Mouse (Mus musculus): ENCODE measurements around the gene Rasgrp1. TPM values are rescaled to one million over a fixed set of nuclear protein-coding genes. Genes with fewer than 3 reads are reported as not detected.
A peak's percentile ranks its signal among the peaks of the same experiment; 100 is the strongest.

The Rasgrp1 gene
- 1.2 and 1.3 TPM in 2 replicates for polyA plus RNA-seq (2015; fragmentation: Nextera tagmentation; extraction: Ambion mirVana)

GRCm38 (mm10) chr2:117342547-117343239 lies at the start of gene Rasgrp1:
TSS of gene Rasgrp1 (minus strand) at chr2:117343001.
- ATAC-seq (ENCODE audit: insufficient number of reproducible peaks, low FRiP score, low TSS enrichment, low read depth) = no peak
- Histone ChIP-seq H3K36me3 (no peaks in the 10 kb centered on the region), H3K27ac (peak within 1 kb of the TSS; percentile 54; the same call in 1 of the 2 replicates), H3K27me3 (peaks cover 37% of the 10 kb centered on the region), H3K9me3 (no peaks in the 10 kb centered on the region), H3K4me1 (peaks cover 19% of the 10 kb centered on the region), H3K4me2 (peak within 1 kb of the TSS; percentile 97), H3K9ac (peak within 1 kb of the TSS; percentile 47), H3K4me3 (peak within 1 kb of the TSS; percentile 52)
- WGBS = 1% methylated on average over 56 of the region's 56 CpGs

DNA sequence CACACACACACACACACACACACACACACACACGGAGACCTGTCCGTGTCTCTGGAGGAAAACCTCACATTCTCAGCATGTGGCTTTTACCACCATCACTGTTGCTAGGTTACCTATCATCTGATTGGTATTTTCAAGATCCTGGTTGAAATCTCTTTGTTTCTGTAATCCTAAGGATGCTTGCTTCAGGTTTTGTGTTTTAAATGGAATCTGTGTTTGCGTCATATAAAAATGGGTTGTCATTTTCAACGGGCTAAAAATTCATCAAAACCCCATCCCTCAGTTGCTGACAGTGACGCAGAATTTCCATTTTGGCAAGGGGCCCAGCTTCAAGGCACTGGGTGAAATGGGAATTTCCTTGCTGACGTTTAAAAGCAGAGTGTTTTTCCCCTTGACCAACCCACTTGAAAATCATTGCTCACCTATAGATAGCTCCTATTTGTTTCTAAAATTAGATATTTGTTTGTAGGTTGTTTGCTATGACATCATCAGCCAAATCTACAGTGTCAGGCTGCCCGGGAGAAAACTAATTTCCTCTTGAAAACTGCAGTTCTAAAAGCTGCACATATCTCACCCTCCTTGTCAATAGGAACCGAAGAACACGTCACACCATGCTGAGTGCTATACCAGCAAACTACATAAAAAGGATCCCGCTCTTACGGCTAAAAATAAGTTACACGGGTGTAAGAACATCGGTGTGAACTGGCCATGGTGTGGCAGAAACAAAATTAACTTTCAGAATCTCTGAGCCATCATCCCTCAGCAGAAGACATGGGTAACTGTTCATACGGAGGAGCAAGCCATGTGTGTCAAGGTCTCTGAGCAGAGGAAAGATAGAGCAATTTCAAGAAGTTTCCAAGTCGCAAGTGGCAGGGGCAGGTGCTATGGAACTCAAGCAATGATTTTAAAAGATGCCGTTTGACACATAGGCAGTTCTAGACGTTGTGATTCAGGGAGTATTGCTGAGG lies 47.4 kb upstream of the Rasgrp1 start:
- Histone ChIP-seq H3K9ac (no peak overlapping the region), H3K9me3 (no peaks in the 10 kb centered on the region)
- ATAC-seq (ENCODE audit: insufficient number of reproducible peaks, low FRiP score, low TSS enrichment, low read depth) = no peak

DNA sequence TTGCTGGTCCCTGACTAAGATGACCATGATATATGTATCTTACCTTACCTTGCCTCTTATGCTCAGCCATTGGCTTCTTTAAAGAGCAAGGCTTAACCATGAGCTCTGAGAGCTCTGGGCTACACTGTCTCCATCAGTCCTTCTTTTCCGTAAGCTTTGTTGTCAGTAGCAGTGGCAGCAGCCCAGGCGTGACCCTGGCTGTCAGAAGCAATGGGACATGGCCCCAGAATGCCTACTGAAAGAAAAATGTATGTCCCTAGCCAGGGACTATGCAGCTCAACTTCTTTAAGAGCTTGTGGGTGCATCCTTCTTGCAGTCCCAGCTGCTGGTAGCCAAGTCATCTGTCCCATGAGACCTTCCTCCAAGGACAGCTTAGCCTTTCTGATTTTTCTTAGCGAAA lies 46.7 kb upstream of the Rasgrp1 start:
- Histone ChIP-seq H3K4me3 (no peak overlapping the region), H3K36me3 (no peaks in the 10 kb centered on the region), H3K9me3 (no peaks in the 10 kb centered on the region), H3K4me1 (no peaks in the 10 kb centered on the region), H3K9ac (no peak overlapping the region), H3K27me3 (no peaks in the 10 kb centered on the region), H3K27ac (no peak overlapping the region), H3K4me2 (no peak overlapping the region)
- ATAC-seq (ENCODE audit: insufficient number of reproducible peaks, low FRiP score, low TSS enrichment, low read depth) = no peak
- 79% methylated on average over 3 of the region's 3 CpGs for WGBS

More for the DNA sequence above, 47.4 kb upstream of the Rasgrp1 start:
- Histone ChIP-seq H3K4me2 (no peak overlapping the region), H3K27ac (no peak overlapping the region), H3K4me1 (no peaks in the 10 kb centered on the region), H3K36me3 (no peaks in the 10 kb centered on the region), H3K27me3 (no peaks in the 10 kb centered on the region), H3K4me3 (no peak overlapping the region)
- whole genome bisulfite sequencing = 67% methylated on average over 17 of the region's 17 CpGs

DNA sequence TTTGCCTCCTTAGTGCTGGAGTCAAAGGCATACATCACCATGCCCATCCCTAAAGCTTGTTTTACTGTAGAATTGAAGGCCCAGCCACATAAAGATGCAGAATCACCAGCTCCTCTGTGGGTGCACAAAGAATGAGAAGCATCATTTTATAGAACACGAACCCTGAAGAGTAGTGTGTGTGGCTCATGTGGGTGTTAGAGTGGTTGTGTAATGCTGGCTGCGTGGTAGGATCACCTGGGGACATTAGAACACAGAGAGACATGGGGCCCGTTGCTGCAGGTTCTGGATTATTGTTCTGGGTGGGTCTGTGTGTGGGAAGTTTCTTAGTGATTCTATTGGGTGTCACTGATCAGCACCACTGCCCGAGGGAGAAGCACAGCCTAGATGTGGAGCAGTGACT lies 45.3 kb upstream of the Rasgrp1 start:
- Histone ChIP-seq H3K36me3 (no peaks in the 10 kb centered on the region), H3K27ac (no peak overlapping the region)
- WGBS = 85% methylated on average over 4 of the region's 4 CpGs

GRCm38 (mm10) chr2:117386981-117387705 lies 44.3 kb upstream of the Rasgrp1 start:
- H3K27ac ChIP-seq = no peak overlapping the region
- 80% methylated on average over 12 of the region's 12 CpGs for WGBS
- no peaks in the 10 kb centered on the region for H3K9me3 ChIP-seq
- H3K27me3 ChIP-seq = no peaks in the 10 kb centered on the region
- H3K9ac ChIP-seq = no peak overlapping the region
- H3K4me1 ChIP-seq = no peaks in the 10 kb centered on the region
- no peak overlapping the region for H3K4me3 ChIP-seq
- ATAC-seq (ENCODE audit: insufficient number of reproducible peaks, low FRiP score, low TSS enrichment, low read depth) = no peak
- H3K36me3 ChIP-seq = no peaks in the 10 kb centered on the region
- no peak overlapping the region for H3K4me2 ChIP-seq

More for the DNA sequence above, 45.3 kb upstream of the Rasgrp1 start:
- Histone ChIP-seq H3K4me2 (no peak overlapping the region), H3K9me3 (no peaks in the 10 kb centered on the region), H3K27me3 (no peaks in the 10 kb centered on the region), H3K9ac (no peak overlapping the region), H3K4me3 (no peak overlapping the region), H3K4me1 (no peaks in the 10 kb centered on the region)
- ATAC-seq (ENCODE audit: insufficient number of reproducible peaks, low FRiP score, low TSS enrichment, low read depth) = no peak

- Histone ChIP-seq H3K4me3 (no peak overlapping the region), H3K9me3 (no peaks in the 10 kb centered on the region)
- WGBS = 70% methylated on average over 7 of the region's 7 CpGs
Observed at GRCm38 (mm10) chr2:117386036-117386590, 43.3 kb upstream of the Rasgrp1 start.

GRCm38 (mm10) chr2:117381314-117381713 lies 38.5 kb upstream of the Rasgrp1 start:
- no peak overlapping the region for H3K27ac ChIP-seq
- WGBS = 38% methylated on average over 3 of the region's 3 CpGs
- H3K27me3 ChIP-seq = no peaks in the 10 kb centered on the region
- no peak overlapping the region for H3K4me2 ChIP-seq
- no peak overlapping the region for H3K4me3 ChIP-seq
- no peaks in the 10 kb centered on the region for H3K36me3 ChIP-seq
- no peak for ATAC-seq (ENCODE audit: insufficient number of reproducible peaks, low FRiP score, low TSS enrichment, low read depth)
- peaks cover 5% of the 10 kb centered on the region; the same call in 1 of the 2 replicates for H3K4me1 ChIP-seq
- no peaks in the 10 kb centered on the region for H3K9me3 ChIP-seq
- H3K9ac ChIP-seq = no peak overlapping the region

More at GRCm38 (mm10) chr2:117386036-117386590, 43.3 kb upstream of the Rasgrp1 start:
- Histone ChIP-seq H3K27me3 (no peaks in the 10 kb centered on the region), H3K27ac (no peak overlapping the region), H3K36me3 (no peaks in the 10 kb centered on the region), H3K9ac (no peak overlapping the region), H3K4me2 (no peak overlapping the region), H3K4me1 (peaks cover 5% of the 10 kb centered on the region; the same call in 1 of the 2 replicates)
- ATAC-seq (ENCODE audit: insufficient number of reproducible peaks, low FRiP score, low TSS enrichment, low read depth) = no peak

- 59% methylated on average over 2 of the region's 2 CpGs for WGBS
- no peak for ATAC-seq (ENCODE audit: insufficient number of reproducible peaks, low FRiP score, low TSS enrichment, low read depth)
- H3K9me3 ChIP-seq = no peaks in the 10 kb centered on the region
Observed at GRCm38 (mm10) chr2:117374293-117374830, 31.6 kb upstream of the Rasgrp1 start.

GRCm38 (mm10) chr2:117371706-117372105 lies 28.9 kb upstream of the Rasgrp1 start:
- Histone ChIP-seq H3K9ac (no peak overlapping the region), H3K27me3 (no peaks in the 10 kb centered on the region), H3K27ac (no peak overlapping the region), H3K4me3 (no peak overlapping the region), H3K36me3 (no peaks in the 10 kb centered on the region), H3K4me1 (no peaks in the 10 kb centered on the region), H3K4me2 (no peak overlapping the region), H3K9me3 (no peaks in the 10 kb centered on the region)
- no peak for ATAC-seq (ENCODE audit: insufficient number of reproducible peaks, low FRiP score, low TSS enrichment, low read depth)
- 95% methylated on average over 1 of the region's 1 CpGs for WGBS

More at GRCm38 (mm10) chr2:117374293-117374830, 31.6 kb upstream of the Rasgrp1 start:
- Histone ChIP-seq H3K27ac (no peak overlapping the region), H3K27me3 (no peaks in the 10 kb centered on the region), H3K4me1 (no peaks in the 10 kb centered on the region), H3K4me3 (no peak overlapping the region), H3K9ac (no peak overlapping the region), H3K36me3 (no peaks in the 10 kb centered on the region), H3K4me2 (no peak overlapping the region)

DNA sequence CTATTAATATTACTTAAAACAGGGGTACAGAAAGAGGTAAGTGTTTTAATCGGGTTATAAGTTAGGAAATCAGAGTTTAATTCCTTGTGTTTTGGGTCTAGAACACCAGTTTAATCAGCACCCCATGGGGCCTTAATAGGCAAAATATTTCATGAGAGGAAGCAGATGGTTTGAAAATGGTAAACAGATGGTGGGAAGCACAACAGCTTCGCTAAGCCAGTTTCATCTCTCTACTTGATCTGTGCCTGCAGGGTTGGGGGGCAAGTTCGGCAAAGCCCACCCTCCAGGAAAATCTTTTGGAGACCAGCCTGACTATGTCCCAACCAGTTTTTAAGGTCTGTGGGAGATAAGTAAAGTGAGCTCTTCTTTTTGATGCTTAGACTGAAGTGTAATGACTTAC lies 23.7 kb upstream of the Rasgrp1 start:
- Histone ChIP-seq H3K4me2 (no peak overlapping the region), H3K27ac (no peak overlapping the region), H3K4me3 (no peak overlapping the region), H3K4me1 (no peaks in the 10 kb centered on the region), H3K27me3 (no peaks in the 10 kb centered on the region), H3K36me3 (no peaks in the 10 kb centered on the region), H3K9ac (no peak overlapping the region), H3K9me3 (no peaks in the 10 kb centered on the region)
- WGBS = 25% methylated on average over 3 of the region's 3 CpGs
- no peak for ATAC-seq (ENCODE audit: insufficient number of reproducible peaks, low FRiP score, low TSS enrichment, low read depth)

GRCm38 (mm10) chr2:117364056-117364455 lies 21.3 kb upstream of the Rasgrp1 start:
- no peak overlapping the region for H3K27ac ChIP-seq
- WGBS = 85% methylated on average over 2 of the region's 2 CpGs
- H3K36me3 ChIP-seq = no peaks in the 10 kb centered on the region
- no peaks in the 10 kb centered on the region for H3K27me3 ChIP-seq
- no peak overlapping the region for H3K4me3 ChIP-seq
- H3K4me1 ChIP-seq = no peaks in the 10 kb centered on the region
- no peaks in the 10 kb centered on the region for H3K9me3 ChIP-seq
- no peak overlapping the region for H3K4me2 ChIP-seq
- H3K9ac ChIP-seq = no peak overlapping the region
- no peak for ATAC-seq (ENCODE audit: insufficient number of reproducible peaks, low FRiP score, low TSS enrichment, low read depth)
